Mouse (Mus musculus): ENCODE data around the gene Vmn1r56.
"Not testable (repeated sequence)": the region's sequence is repeated elsewhere in the genome, so short reads cannot be mapped to it uniquely, and the experiment has no call there.

Gene Vmn1r56

DNA sequence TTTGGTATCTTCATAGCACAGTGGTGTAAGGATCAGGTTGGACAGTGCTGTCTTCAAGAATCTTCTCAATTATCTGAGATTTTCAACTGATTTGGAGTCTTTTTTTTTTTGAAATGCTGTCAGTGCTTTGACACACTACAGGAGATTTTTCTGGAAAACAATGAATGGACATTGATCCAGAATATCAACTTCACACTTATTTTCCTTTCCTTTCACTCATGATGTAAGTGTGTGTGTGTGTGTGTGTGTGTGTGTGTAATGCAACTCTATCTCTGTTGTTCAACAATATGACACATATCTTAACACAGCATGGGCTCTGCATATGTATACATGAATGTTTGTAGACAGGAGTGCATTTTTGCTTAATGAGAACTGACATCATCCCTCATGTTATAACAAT lies at the start of gene Vmn1r56:
Gene Vmn1r56, minus strand, starts transcription at position 101 of the 400 bp plus-strand sequence.
- DNase-seq = not testable (repeated sequence)

DNA sequence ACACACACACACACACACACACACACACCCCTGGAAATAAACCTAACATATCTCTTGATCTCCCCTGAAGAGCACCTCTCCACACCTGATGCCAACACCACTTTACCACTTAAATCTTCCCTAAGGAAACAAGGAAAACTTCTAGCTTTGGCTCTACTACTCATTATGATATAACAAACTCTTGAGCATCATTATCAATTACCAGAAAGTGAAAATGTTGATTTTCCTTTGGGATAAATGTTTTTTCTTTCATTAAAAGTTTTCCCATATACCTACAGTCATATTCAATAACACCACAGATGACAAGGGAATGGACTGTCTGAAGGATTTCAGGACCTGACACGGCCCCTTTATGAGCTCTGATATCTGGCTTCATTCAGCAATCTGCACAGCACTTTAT lies 21.6 kb upstream of the Vmn1r56 start, which contains the start of gene Vmn1r57:
Gene Vmn1r57, plus strand, starts transcription at position 301 of the 400 bp plus-strand sequence.
- not testable (repeated sequence) for DNase-seq

GRCm38 (mm10) chr7:5149570-5149969 lies 47.0 kb downstream of the Vmn1r56 start, which contains the start of gene Vmn1r55:
Gene Vmn1r55 (minus strand): TSS chr7:5149670.
- not testable (repeated sequence) for DNase-seq

All from liver (tissue).